Mouse (Mus musculus) heart, adult 2 months (tissue): Measurements from ENCODE around the gene Gm17324. TPM values are rescaled to one million over a fixed set of nuclear protein-coding genes. Genes with fewer than 3 reads are reported as not detected.

Source experiments
- DNase-seq, 2 experiments: peaks; one replicate each; pipeline ENCODE4 v3.0.0; 2021
- H3K27ac ChIP-seq: fragments of 200-600 bp; 2 replicates; pipeline ENCODE4 v1.8.1; 2022
- H3K27me3 ChIP-seq: fragments of 200-500 bp; 2 replicates; pipeline ENCODE4 v1.6.1; 2012; ENCODE audit warnings: mild to moderate bottlenecking, low read length, inconsistent platforms, mixed read lengths; ENCODE audit not compliant: control insufficient read depth, insufficient read depth
- H3K36me3 ChIP-seq: fragments of 200-500 bp; 2 replicates; pipeline ENCODE4 v1.6.1; 2012; ENCODE audit warnings: low read length, inconsistent platforms; ENCODE audit not compliant: control insufficient read depth, insufficient read depth
- H3K4me1 ChIP-seq: fragments of 200-500 bp; 2 replicates; pipeline ENCODE4 v1.6.1; 2011; ENCODE audit warnings: low read length; ENCODE audit not compliant: control insufficient read depth, insufficient read depth
- H3K4me3 ChIP-seq: fragments of 200-600 bp; 2 replicates; pipeline ENCODE4 v1.8.1; 2022
- H3K79me2 ChIP-seq: fragments of 200-500 bp; replicated peaks from 2 replicates; pipeline ENCODE4 v1.6.1; 2012; ENCODE audit warnings: mild to moderate bottlenecking, inconsistent platforms, low read length, moderate library complexity, mixed read lengths; ENCODE audit not compliant: control insufficient read depth, insufficient read depth
- H3K9ac ChIP-seq: fragments of 200-500 bp; 2 replicates; pipeline ENCODE4 v1.6.1; 2012; ENCODE audit warnings: low read depth, mild to moderate bottlenecking, control low read depth, inconsistent platforms, low read length, mixed read lengths
- CTCF ChIP-seq: fragments of 200-600 bp; IDR thresholded peaks from 2 replicates; pipeline ENCODE4 v1.8.1; 2022; ENCODE audit warnings: antibody characterized with exemption, mild to moderate bottlenecking, moderate library complexity
- EP300 ChIP-seq: fragments of 200-500 bp; IDR thresholded peaks from 2 replicates; pipeline ENCODE4 v1.6.1; 2011; ENCODE audit warnings: low read depth, low read length, control low read depth; ENCODE audit not compliant: insufficient read depth
- POLR2A ChIP-seq: fragments of 200-500 bp; IDR thresholded peaks from 2 replicates; pipeline ENCODE4 v1.6.1; 2011; ENCODE audit warnings: mild to moderate bottlenecking, low read depth, low read length, control low read depth; ENCODE audit not compliant: insufficient read depth
- WGBS: fragments of 180-500 bp; shearing (Covaris S2); methylation state at CpG from one replicate; pipeline ENCODE4 v1.1.7; 2018; 5-methylcytosine and 5-hydroxymethylcytosine counted together
- intact Hi-C: fragments of 180-260 bp; cut with DNase I; formaldehyde crosslinking; loops from one replicate; pipeline ENCODE4 v1.15.1; 2025
- microRNA-seq, 2 experiments: library from miRNA; unstranded; fragments of <30 nt; microRNA quantifications; one replicate each; pipeline ENCODE4 v1.2.0; 2021
- polyA plus RNA-seq: library from polyadenylated mRNA; depleted of rRNA; stranded (reverse); fragments of >200 nt; gene quantifications from 2 replicates; pipeline ENCODE4 v1.2.3, GENCODE M21; 2012; rRNA removed
- total RNA-seq, 2 experiments: library from RNA; stranded (reverse); gene quantifications; 2 replicates each; pipeline ENCODE4 v1.2.3; 2021

The Gm17324 gene
- total and polyA plus RNA-seq, 3 experiments: not detected

GRCm38 (mm10) chr9:78400570-78400969 is 48.0 kb downstream of the Gm17324 start:
- Histone ChIP-seq H3K79me2 (no peaks in the 10 kb centered on the region), H3K36me3 (no peaks in the 10 kb centered on the region), H3K27me3 (peaks cover 6% of the 10 kb centered on the region), H3K4me1 (no peaks in the 10 kb centered on the region), H3K4me3 (no peak overlapping the region), H3K27ac (no peak overlapping the region), H3K9ac (no peak overlapping the region)
- no peak for DNase-seq
- WGBS: 77% methylated on average over 5 of the region's 5 CpGs
- intact Hi-C loops: no loop called here
- TF ChIP-seq CTCF (no peak), POLR2A (no peak), EP300 (no peak)

Small RNA genes lying within 50 kb of the gene (microRNA-seq; reads per million reads assigned to microRNA genes)
- 0 reads per million in 2 experiments for gene Gm26377

Other genes starting within 250 kb of the Gm17324 start
- gene Gsta1, start 218.1 kb downstream of the Gm17324 start, total RNA-seq: 1 to 10 TPM; 1.3 to 2.2 TPM
- gene Gsta1, start 218.1 kb downstream of the Gm17324 start, polyA plus RNA-seq: 0.66 and 2.3 TPM in 2 replicates
- gene Gm3776, start 191.7 kb downstream of the Gm17324 start, total RNA-seq: 1 to 10 TPM; 1.1 to 1.6 TPM
- gene Gm3776, start 191.7 kb downstream of the Gm17324 start, polyA plus RNA-seq: 0.18 and 1.1 TPM in 2 replicates
- gene Gm10639, start 158.9 kb downstream of the Gm17324 start, total RNA-seq: under 1 TPM in 1 of 2 experiments, not detected in 1; 0.44 TPM
- 0.18 TPM in 1 of 2 replicates, not detected in the other for gene Gm10639, start 158.9 kb downstream of the Gm17324 start, polyA plus RNA-seq
- gene Omt2a, start 134.0 kb downstream of the Gm17324 start, total RNA-seq: not detected
- not detected in 2 replicates for gene Omt2a, start 134.0 kb downstream of the Gm17324 start, polyA plus RNA-seq
- not detected for gene Omt2b, start 121.2 kb downstream of the Gm17324 start, total RNA-seq
- gene Omt2b, start 121.2 kb downstream of the Gm17324 start, polyA plus RNA-seq: not detected in 2 replicates
- gene Gsta2, start 93.0 kb downstream of the Gm17324 start, total RNA-seq: under 1 TPM; 0.50 to 0.84 TPM
- 0.25 TPM in 1 of 2 replicates, not detected in the other for gene Gsta2, start 93.0 kb downstream of the Gm17324 start, polyA plus RNA-seq
- gene Dppa5a, start 80.6 kb downstream of the Gm17324 start, total RNA-seq: not detected
- not detected in 2 replicates for gene Dppa5a, start 80.6 kb downstream of the Gm17324 start, polyA plus RNA-seq
- gene Ooep, start 70.1 kb downstream of the Gm17324 start, total RNA-seq: not detected
- not detected in 2 replicates for gene Ooep, start 70.1 kb downstream of the Gm17324 start, polyA plus RNA-seq
- not detected for gene Ddx43, start 53.0 kb downstream of the Gm17324 start, total RNA-seq
- not detected in 2 replicates for gene Ddx43, start 53.0 kb downstream of the Gm17324 start, polyA plus RNA-seq
- under 1 TPM; 0.43 to 0.55 TPM for gene Cgas, start 5.5 kb downstream of the Gm17324 start, total RNA-seq
- 0.20 and 0.32 TPM in 2 replicates for gene Cgas, start 5.5 kb downstream of the Gm17324 start, polyA plus RNA-seq
- gene Mto1, start 578 bp downstream of the Gm17324 start, total RNA-seq: 10 to 100 TPM; 22.5 to 27.6 TPM
- gene Mto1, start 578 bp downstream of the Gm17324 start, polyA plus RNA-seq: 15.8 and 24.9 TPM in 2 replicates
- gene Eef1a1, start 40.4 kb upstream of the Gm17324 start, total RNA-seq: 1,000 to 10,000 TPM in 1 of 2 experiments, 100 to 1,000 TPM in 1; 970 to 1,045 TPM
- 901 and 1,346 TPM in 2 replicates for gene Eef1a1, start 40.4 kb upstream of the Gm17324 start, polyA plus RNA-seq
- gene Slc17a5, start 139.3 kb upstream of the Gm17324 start, total RNA-seq: 1 to 10 TPM; 3.8 to 4.9 TPM
- 5.1 TPM in 2 replicates for gene Slc17a5, start 139.3 kb upstream of the Gm17324 start, polyA plus RNA-seq
- under 1 TPM; 0.77 to 0.89 TPM for gene Cd109, start 166.8 kb upstream of the Gm17324 start, total RNA-seq
- gene Cd109, start 166.8 kb upstream of the Gm17324 start, polyA plus RNA-seq: 0.88 and 1.3 TPM in 2 replicates